Mouse (Mus musculus) embryo, embryonic 9.5 days (tissue): ENCODE results near the gene Cacng5.

Experiments used
- DNase-seq: peaks from one replicate; pipeline ENCODE4 v3.0.0-alpha.2; 2017; ENCODE audit errors: extremely low spot score

Cacng5 gene

DNA sequence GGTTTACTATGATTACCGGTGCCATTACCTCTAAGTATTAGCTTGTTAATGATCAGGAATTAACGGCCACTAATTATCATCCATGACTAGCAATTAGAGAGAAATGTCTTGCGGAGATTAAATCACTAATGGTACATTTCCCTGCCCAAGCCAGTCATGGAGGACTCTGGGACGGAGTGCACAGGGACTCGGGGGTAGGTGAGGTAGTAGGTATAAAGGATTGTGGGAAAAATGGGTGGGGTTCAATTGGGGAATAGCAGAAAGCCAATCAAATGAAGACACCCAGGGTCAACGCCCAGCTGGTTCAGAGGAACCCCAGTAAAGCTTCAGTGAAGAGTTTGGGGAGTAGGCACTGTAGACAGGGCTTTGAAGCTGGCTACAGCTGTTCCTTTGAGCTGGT lies 27.5 kb downstream of the Cacng5 start:
- no peak for DNase-seq

- DNase-seq: no peak
Observed at GRCm38 (mm10) chr11:107876840-107877239, 38.0 kb downstream of the Cacng5 start.

GRCm38 (mm10) chr11:107875861-107876494 lies 38.9 kb downstream of the Cacng5 start:
- DNase-seq: no peak

- no peak for DNase-seq
Observed at GRCm38 (mm10) chr11:107872743-107873142, 42.1 kb downstream of the Cacng5 start.

- DNase-seq: no peak
Observed at GRCm38 (mm10) chr11:107867509-107867908, 47.3 kb downstream of the Cacng5 start.

DNA sequence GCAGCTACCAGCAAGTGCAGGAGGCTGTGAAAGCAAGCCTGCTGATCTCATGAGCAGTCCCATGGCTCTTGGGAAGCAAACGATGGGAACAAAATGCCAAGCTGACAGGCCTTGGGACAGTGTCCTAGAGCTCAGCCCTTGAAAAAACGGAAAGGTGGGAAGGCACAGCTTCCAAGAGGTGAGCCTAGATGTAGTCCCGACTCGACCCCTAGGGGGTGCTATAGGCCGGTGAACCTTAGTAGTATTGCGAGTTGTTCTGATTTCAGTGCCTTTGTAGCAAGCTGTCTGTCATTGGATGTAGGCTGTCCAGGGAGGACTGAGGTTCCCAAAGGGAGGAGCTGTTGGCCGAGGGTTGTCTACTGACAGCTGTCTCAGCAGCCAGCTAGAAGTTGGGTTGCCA lies 49.7 kb downstream of the Cacng5 start:
- DNase-seq: peak; percentile 68

DNA sequence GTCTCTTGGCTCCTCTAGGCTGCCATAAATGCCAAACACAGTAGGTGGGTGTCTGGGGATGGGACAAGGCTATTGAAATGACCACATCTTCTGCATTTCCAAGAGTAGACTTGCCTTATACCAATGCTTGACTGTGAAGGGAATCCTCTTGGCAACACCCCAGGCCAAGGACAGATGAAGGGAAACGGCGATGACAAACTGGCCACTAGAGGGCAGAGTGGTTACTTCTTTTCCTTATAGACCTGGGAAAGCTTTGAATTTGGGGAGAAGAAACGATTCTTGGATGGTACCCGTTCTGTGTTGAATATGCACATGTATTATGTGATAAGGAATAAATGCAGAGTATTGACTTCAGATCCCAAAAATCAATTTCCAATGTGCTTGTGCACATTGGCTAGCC lies 50.8 kb downstream of the Cacng5 start:
- peak; percentile 62 for DNase-seq

DNA sequence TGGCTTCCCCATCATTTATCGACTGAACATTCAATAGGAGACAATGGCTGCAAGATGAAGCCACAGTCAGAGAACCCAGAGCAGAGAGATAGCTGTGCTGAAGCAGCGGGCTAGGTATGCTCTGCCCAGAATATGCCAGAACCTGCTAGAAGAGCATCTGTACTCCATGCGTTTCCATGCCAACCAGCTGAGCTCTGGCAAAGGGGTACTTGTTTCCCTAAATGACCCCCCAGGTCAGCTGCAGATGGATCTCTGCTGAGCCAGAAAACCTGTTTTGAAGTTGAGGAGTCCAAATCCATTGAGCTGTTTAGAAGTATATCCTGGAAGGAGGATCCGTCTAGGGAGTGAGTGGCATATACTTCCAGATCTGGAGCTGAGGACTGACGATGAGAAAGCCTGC lies 53.1 kb downstream of the Cacng5 start:
- DNase-seq: no peak

DNA sequence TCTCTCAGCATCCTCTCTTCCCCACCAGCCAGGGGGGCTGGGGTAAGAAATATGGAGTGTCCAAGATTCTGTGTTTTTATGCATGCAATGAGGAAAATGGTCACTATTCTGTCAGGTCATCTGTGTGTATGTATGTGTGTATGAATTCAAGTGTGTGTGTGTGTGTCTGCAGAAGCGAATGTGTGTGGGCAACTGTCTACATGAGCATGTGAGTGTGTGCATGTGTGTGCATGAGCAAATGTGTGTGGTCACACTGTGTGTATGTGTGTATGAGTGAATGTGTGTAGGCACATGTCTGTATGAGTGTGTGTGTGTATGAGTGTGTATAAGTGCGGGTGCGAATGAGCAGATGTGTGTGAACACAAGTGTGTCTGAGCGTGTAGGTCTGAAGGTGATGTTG lies 55.0 kb downstream of the Cacng5 start:
- no peak for DNase-seq

DNA sequence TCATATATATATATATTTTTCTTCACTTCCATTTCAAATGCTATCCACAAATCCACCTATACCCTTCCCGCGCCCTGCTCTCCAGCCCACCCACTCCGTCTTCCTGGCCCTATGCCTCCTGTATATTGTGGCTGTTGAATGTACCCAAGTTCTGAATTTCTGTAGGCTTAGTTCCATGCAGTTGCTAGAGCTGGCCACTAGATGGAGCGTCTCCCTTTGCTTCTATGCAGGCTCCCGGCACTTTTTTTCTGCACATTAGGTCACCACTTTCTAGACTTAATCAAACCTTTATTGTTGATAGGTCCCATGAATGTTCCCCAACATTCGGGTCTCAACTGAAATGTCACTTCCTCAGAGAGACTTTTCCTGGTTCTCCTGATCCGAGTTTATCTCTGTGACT lies 55.6 kb downstream of the Cacng5 start:
- DNase-seq: peak; percentile 62

DNA sequence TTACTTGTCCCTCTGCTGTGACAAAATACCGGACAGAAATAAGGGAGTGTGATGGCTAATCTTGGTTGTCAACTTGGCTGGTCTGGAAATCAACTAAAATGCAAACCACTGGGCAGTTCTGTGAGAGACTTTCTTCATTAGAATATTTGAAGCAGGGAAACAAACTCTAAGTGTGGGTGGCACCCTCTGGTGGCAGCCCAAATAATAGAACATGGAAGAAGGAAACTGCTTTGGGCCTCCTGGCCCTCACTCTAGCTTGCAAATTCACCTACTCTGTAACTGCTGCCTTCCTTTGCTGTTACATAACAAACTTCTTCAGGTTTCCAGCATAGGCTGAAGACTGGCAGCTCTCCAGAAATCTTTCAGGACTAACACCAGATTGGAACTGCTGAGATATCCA lies 61.8 kb downstream of the Cacng5 start:
- peak; percentile 33 for DNase-seq

DNA sequence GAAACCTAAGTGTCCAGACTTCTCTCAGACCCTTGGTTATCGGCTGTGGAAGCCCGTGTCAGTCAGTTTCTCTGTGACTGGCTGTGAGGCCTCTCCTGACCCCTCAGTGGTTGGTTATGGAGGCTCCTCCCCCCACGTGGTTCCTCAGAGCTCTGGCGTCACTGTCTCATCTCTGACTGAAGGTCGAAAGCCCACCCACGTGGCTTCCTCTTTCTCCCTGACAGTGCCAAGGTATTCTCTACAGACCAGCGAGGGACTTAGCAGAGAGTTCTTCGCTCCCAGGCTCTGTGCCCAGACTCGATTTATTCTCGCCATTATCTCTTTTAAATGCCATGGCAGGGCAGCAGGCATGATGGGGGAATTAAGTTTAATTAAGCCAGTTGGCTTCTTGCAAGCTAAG lies 65.2 kb downstream of the Cacng5 start:
- DNase-seq: no peak

DNA sequence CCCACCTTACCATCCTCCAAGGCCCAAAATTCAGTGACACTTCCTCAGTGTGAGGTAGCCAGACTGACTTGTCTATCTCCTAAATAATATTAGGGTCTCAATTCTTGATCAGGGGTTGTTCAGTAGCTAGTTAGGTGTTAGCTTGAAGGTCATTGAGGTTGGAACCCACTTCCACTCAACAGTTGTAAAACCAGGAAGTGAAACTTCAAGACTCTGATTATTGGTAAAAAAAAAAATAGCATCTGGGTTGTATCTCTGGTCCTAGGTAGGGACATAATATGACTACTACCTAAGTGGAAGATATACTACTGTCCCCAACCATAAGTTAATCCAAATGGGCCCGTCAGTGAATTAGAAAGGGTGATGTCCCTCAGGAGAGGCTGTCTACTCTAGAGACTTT lies 70.7 kb downstream of the Cacng5 start:
- no peak for DNase-seq

GRCm38 (mm10) chr11:107833351-107834040 lies 81.4 kb downstream of the Cacng5 start:
- no peak for DNase-seq
